Mouse (Mus musculus) forebrain, postnatal 0 days (tissue): ENCODE measurements at regions not wholly inside any gene's neighbourhood (a gene's known extent, or its start where the extent isn't known, plus 50 kb on each side); places are given as distances from the start of the nearest gene placed in this dataset.
A peak's percentile ranks its signal among the peaks of the same experiment; 100 is the strongest.

ENCODE experiments used
- ATAC-seq: fragments of 200-750 bp; cut with Nextera tagmentation; 2 replicates; pipeline ENCODE4 v1.8.0; 2017; ENCODE audit warnings: mild to moderate bottlenecking, moderate library complexity
- DNase-seq: peaks from one replicate; pipeline ENCODE4 v3.0.0-alpha.2; 2015
- H3K27ac ChIP-seq: fragments of 300-500 bp; sonication (generic); 2 replicates; pipeline ENCODE4 v1.5.1; 2014; ENCODE audit warnings: low read depth, mild to moderate bottlenecking, antibody characterized with exemption, low read length, moderate library complexity, mixed read lengths
- H3K27me3 ChIP-seq: fragments of 300-500 bp; sonication (generic); 2 replicates; pipeline ENCODE4 v1.6.1; 2014; ENCODE audit warnings: mild to moderate bottlenecking, low read length, mixed read lengths; ENCODE audit not compliant: insufficient read depth
- H3K36me3 ChIP-seq: fragments of 300-500 bp; sonication (generic); 2 replicates; pipeline ENCODE4 v1.6.1; 2014; ENCODE audit warnings: mild to moderate bottlenecking, moderate library complexity; ENCODE audit not compliant: insufficient read depth
- H3K4me1 ChIP-seq: fragments of 300-500 bp; sonication (generic); 2 replicates; pipeline ENCODE4 v1.6.1; 2014; ENCODE audit warnings: antibody characterized with exemption; ENCODE audit not compliant: insufficient read depth
- H3K4me2 ChIP-seq: fragments of 300-500 bp; sonication (generic); 2 replicates; pipeline ENCODE4 v1.6.1; 2014; ENCODE audit warnings: low read depth, mild to moderate bottlenecking, moderate library complexity
- H3K4me3 ChIP-seq: fragments of 300-500 bp; sonication (generic); 2 replicates; pipeline ENCODE4 v1.5.1; 2014; ENCODE audit warnings: low read depth, low read length, mixed read lengths
- H3K9ac ChIP-seq: fragments of 300-500 bp; sonication (generic); 2 replicates; pipeline ENCODE4 v1.6.1; 2014; ENCODE audit warnings: mild to moderate bottlenecking
- H3K9me3 ChIP-seq: fragments of 300-500 bp; sonication (generic); 2 replicates; pipeline ENCODE4 v1.6.1; 2016; ENCODE audit warnings: low read length
- CTCF ChIP-seq: sonication (generic); IDR thresholded peaks from 2 replicates; pipeline ENCODE4 v1.5.1; 2016; ENCODE audit warnings: antibody characterized with exemption, control low read depth, low read depth
- WGBS: fragments of 180-500 bp; shearing (Covaris S2); extraction: QIAGEN DNeasy Blood & Tissue Kit; methylation state at CpG from one replicate; pipeline ENCODE4 v1.1.7; 2014; 5-methylcytosine and 5-hydroxymethylcytosine counted together

DNA sequence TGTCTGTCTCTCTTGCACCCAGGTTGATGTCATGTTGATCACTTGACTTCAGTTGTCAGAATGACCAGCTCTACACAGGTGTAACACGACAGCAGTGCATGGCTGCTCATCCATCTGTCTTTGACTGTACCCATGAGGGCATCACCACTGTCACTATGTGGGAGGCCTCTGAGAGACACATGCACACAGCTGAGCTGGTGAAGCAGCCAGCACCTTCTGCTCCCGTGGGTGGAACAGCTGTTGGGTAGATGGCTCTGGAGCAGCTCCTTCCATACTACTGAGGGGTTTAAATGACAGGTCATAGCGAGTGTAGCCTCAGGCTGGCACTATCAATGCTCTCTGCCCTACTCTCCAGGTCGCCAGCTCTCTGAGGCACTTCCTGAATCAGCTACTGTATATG, 301.9 kb downstream of the Hs3st3b1 start:
- DNase-seq: no peak
- 89% methylated on average over 4 of the region's 4 CpGs for WGBS

DNA sequence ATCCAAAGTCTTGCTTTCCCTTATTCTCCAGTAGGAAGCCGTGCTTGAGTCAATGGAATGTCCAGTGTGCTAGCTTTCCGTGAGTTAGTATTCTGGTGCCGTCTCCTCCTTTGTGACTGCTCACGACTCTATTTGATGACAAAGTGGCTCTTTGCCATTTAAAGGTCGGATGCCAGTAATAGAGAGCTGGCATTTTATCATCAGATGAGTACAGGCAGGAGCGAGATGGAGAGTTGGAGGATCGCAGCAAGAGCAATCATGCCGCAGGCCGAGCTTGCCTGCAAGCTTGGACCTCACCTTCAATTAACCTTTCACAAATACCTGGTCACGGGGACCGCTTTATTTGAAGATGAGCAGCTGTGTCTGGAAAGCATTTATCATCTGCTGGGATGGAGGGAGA, 291.8 kb downstream of the Hs3st3b1 start:
- Histone ChIP-seq H3K4me3 (no peak overlapping the region), H3K27ac (no peak overlapping the region), H3K36me3 (no peaks in the 10 kb centered on the region), H3K9me3 (no peaks in the 10 kb centered on the region), H3K27me3 (no peaks in the 10 kb centered on the region), H3K4me2 (no peak overlapping the region), H3K4me1 (no peaks in the 10 kb centered on the region), H3K9ac (no peak overlapping the region)
- no peak for TF ChIP-seq CTCF
- DNase-seq: no peak
- ATAC-seq: no peak
- WGBS: 70% methylated on average over 11 of the region's 11 CpGs

More for the DNA sequence above, 301.9 kb downstream of the Hs3st3b1 start:
- H3K4me2 ChIP-seq: no peak overlapping the region
- H3K9me3 ChIP-seq: no peaks in the 10 kb centered on the region
- no peak overlapping the region for H3K9ac ChIP-seq
- no peaks in the 10 kb centered on the region for H3K27me3 ChIP-seq
- no peak overlapping the region for H3K27ac ChIP-seq
- no peaks in the 10 kb centered on the region for H3K36me3 ChIP-seq
- H3K4me1 ChIP-seq: no peaks in the 10 kb centered on the region
- H3K4me3 ChIP-seq: no peak overlapping the region
- no peak for TF ChIP-seq CTCF
- ATAC-seq: no peak

DNA sequence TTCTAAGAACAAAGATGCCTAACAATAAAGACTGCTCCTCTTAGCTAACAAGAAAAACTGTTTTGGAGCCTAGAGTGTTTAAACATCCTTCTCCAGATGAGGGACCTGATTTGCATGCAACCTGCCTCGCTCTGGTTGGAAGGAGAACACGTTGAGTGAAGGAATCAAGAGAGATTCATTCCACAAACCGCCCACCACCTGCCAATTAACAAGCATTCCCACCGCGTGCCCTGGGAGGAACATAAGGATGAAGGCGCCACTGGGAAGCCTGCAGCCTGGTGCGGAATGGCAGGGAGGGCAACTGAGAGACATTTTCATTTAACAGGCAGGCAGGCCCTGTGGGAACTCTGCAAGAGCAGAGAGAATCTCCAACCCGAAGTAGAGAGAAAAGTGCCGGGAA, 265.0 kb downstream of the Hs3st3b1 start:
- no peaks in the 10 kb centered on the region for H3K36me3 ChIP-seq
- 54% methylated on average over 9 of the region's 9 CpGs for WGBS
- TF ChIP-seq CTCF: no peak
- no peak overlapping the region for H3K4me2 ChIP-seq
- no peak overlapping the region for H3K27ac ChIP-seq
- no peaks in the 10 kb centered on the region for H3K9me3 ChIP-seq
- H3K27me3 ChIP-seq: no peaks in the 10 kb centered on the region
- H3K4me3 ChIP-seq: no peak overlapping the region
- DNase-seq: peak; percentile 6
- peak; percentile 40; the same call in 1 of the 2 replicates for ATAC-seq
- no peaks in the 10 kb centered on the region for H3K4me1 ChIP-seq
- no peak overlapping the region for H3K9ac ChIP-seq

DNA sequence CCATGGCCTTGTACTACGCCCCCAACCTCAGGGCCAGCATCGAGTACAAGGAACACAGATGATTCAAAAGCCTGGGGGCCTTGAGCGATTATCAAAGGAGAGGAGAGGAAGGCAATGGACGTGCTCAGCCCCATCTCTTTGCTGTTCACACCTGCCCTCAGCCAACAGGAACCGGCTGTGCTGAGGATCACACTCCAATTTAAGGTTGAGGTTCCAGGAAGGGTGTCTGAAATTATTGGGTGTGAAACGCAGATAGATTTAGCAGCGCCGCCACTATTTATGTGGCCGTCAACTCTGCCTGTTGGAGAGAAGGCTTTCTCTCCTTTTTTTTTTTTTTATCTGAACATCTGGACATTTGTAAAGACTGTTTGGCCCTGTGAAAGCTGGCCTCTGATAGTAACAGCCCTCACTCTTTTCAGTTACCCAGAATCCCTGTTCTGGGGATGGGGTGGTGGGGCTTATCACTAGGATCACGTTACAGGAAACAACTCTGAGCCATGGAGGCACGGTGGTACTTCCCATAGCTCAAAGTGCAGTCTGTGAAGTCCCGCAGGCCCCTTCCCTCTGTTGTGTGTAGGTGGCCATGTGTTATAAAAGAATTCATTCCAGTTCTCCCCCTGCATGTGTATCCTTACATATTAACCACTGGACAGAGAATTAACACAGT, 256.7 kb downstream of the Hs3st3b1 start:
- Histone ChIP-seq H3K4me1 (no peaks in the 10 kb centered on the region), H3K4me2 (no peak overlapping the region), H3K4me3 (no peak overlapping the region), H3K9ac (no peak overlapping the region), H3K9me3 (no peaks in the 10 kb centered on the region), H3K36me3 (no peaks in the 10 kb centered on the region), H3K27me3 (no peaks in the 10 kb centered on the region), H3K27ac (no peak overlapping the region)
- TF ChIP-seq CTCF: no peak
- ATAC-seq (no peak), DNase-seq (no peak)
- WGBS: 75% methylated on average over 12 of the region's 12 CpGs

DNA sequence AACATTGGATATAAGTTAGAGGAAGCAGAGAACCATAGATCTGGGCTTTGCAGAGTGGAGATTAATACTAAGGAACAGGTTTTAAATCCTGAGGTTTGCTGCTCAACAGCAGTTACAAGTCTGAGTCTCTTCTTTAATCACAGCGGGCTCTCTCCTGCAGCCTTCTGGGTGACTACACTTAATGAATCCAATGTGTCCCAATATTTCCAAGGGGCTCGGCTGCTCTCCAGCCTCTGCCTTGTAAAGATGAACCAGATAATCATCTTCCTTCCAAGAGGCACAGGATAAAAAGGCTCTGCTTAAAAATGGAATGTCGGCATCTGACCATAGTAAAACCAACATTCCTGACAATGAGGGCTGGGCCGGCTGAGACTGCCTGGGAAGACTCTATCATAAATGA, 251.6 kb downstream of the Hs3st3b1 start:
- WGBS: 58% methylated on average over 4 of the region's 4 CpGs
- no peak overlapping the region for H3K9ac ChIP-seq
- no peaks in the 10 kb centered on the region for H3K27me3 ChIP-seq
- H3K4me1 ChIP-seq: no peaks in the 10 kb centered on the region
- no peak overlapping the region for H3K4me3 ChIP-seq
- no peak overlapping the region for H3K27ac ChIP-seq
- no peak overlapping the region for H3K4me2 ChIP-seq
- no peak for DNase-seq
- no peaks in the 10 kb centered on the region for H3K36me3 ChIP-seq
- no peaks in the 10 kb centered on the region for H3K9me3 ChIP-seq
- TF ChIP-seq CTCF: no peak
- ATAC-seq: no peak

DNA sequence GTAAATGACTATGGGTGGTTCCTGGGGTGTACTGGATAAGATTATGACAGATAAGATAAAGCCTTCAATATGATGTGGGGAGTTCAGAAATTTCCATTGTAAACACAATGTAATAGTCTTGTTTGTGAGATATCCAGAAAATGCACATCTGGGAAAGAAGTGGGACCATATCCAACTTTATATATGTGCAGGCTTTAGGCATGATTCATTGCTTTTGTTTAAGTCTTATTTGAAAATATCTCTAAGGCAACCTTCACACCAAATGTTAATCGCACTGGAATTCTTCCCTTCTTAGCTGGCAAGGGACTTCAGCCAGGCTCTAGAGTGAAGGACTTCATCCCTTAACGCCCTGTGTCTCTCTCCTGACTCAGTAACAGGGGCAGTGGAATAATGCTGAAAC, 250.3 kb downstream of the Hs3st3b1 start:
- no peaks in the 10 kb centered on the region for H3K9me3 ChIP-seq
- 64% methylated on average over 2 of the region's 2 CpGs for WGBS
- no peak for ATAC-seq

DNA sequence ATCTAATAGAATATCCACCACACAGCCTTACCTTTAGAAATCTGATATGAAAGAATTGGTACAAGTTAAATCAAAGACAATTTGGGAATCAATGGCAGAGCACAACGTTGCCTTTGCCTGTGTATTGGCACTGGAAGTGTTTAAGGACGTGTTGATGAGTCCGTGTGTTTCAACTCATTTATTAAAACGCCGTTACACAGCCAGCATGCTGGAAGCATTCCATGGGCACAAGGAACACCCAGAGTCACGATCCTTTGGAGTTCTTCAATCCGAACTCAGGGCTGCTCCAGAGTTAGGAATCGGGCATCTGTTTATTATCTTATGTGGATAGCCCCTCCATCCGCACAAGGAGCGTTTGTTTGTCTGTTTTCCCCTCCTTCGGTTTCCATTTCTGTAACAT, 244.2 kb downstream of the Hs3st3b1 start:
- ATAC-seq (no peak), DNase-seq (no peak)
- H3K4me1 ChIP-seq: no peaks in the 10 kb centered on the region
- H3K9me3 ChIP-seq: no peaks in the 10 kb centered on the region
- no peak overlapping the region for H3K27ac ChIP-seq
- H3K4me2 ChIP-seq: no peak overlapping the region
- no peaks in the 10 kb centered on the region for H3K36me3 ChIP-seq
- no peak for TF ChIP-seq CTCF
- no peak overlapping the region for H3K4me3 ChIP-seq
- H3K9ac ChIP-seq: no peak overlapping the region
- 47% methylated on average over 11 of the region's 11 CpGs for WGBS
- H3K27me3 ChIP-seq: no peaks in the 10 kb centered on the region

More for the DNA sequence above, 250.3 kb downstream of the Hs3st3b1 start:
- Histone ChIP-seq H3K27ac (no peak overlapping the region), H3K4me2 (no peak overlapping the region), H3K36me3 (no peaks in the 10 kb centered on the region), H3K4me1 (no peaks in the 10 kb centered on the region), H3K27me3 (no peaks in the 10 kb centered on the region), H3K4me3 (no peak overlapping the region), H3K9ac (no peak overlapping the region)
- no peak for DNase-seq
- no peak for TF ChIP-seq CTCF
